ENCODE assay signal across 11 mouse cellular contexts in the genomic region with DNA sequence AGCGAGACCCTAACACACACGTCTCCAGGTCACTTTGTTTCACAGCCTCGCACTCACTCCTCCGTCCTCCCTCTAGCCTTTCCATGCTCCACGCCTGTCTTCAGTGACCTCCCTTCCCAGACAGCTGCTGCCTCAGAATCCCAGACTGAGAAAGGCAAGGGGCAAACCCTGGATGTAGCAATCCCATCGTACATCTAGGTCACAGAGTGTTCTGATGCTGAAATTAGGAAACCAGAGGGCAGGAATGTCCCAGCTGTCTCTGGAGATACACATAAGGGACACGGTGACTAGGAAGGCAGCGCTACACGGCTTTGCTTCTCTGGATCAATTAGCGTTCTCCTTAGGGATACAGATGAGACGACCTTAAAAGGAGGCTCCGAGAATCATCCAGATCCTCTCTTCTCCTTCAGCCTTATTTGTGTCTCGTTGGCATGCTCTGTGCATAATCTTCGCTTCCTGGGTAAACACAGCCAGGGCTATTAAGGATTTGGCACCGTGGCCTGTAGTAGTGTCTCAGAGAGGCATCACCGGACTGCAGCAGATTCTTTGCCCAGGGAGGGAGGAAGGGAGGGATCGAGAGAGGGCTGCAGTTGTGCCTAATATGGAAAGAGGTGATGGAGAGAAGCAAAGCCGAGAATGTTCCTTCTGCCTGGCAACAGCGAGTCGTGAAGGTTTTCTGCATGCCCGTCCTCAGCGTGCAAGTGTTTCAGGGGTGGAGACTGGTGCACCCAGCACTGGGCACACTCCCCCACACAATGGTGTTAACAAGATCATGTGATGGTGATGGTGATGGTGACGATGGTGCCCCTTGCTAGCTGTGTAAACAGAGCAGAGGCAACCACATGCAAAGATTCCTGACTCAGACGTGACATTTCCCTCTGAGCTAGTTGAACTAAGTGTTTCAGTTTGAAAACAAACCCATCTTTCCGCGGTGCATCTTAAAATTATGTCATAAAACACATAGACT. TPM values are rescaled to one million over a fixed set of nuclear protein-coding genes. Genes with fewer than 3 reads are reported as not detected.
DNase-seq lines count a peak whose midpoint lies in the region; ATAC-seq and TF ChIP-seq lines count a peak whose summit lies in the region.
"Had no signal": no experiment of that assay in that cellular context is flagged by ENCODE, and none has a peak within 500 bp of the region (broad histone marks: within the 10 kb centered on the region; RNA-seq: fewer than 3 reads in every experiment).

No protein-coding gene starts in this region.

- no peak for TF ChIP-seq POLR2A in kidney, adult 2 months (IDR thresholded peaks at IDR 0.05; ENCODE audit: low read depth, low read length)

- no peak overlapping the region for H3K9ac ChIP-seq in heart, embryonic 12.5 days
- no peak overlapping the region for H3K9ac ChIP-seq in liver, postnatal 0 days (replicated peaks)
- H3K9ac ChIP-seq in liver, embryonic 11.5 days (ENCODE audit: low read depth, low read length), result no peak overlapping the region
- H3K9ac ChIP-seq: liver, embryonic 14.5 days had no signal

- peak; percentile 72 for TF ChIP-seq EP300 in liver, postnatal 0 days (IDR thresholded peaks at IDR 0.05; ENCODE audit: low read depth)

- no peak overlapping the region; the same call in 1 of the 2 replicates for H3K27ac ChIP-seq in heart, embryonic 12.5 days (ENCODE audit: poor library complexity, severe bottlenecking)
- H3K27ac ChIP-seq in liver, postnatal 0 days (ENCODE audit: low read depth), result peak overlapping the region; percentile 26; the same call in 1 of the 2 replicates
- H3K27ac ChIP-seq in liver, embryonic 11.5 days (ENCODE audit: low read depth, low read length), result no peak overlapping the region
- no peak overlapping the region for H3K27ac ChIP-seq in kidney, adult 2 months (ENCODE audit: insufficient read depth, low read depth, low read length)
- H3K27ac ChIP-seq: liver, embryonic 14.5 days had no signal

- no peaks in the 10 kb centered on the region for H3K27me3 ChIP-seq in heart, embryonic 12.5 days (replicated peaks)
- H3K27me3 ChIP-seq in liver, postnatal 0 days (ENCODE audit: insufficient read depth, low read length), result no peaks in the 10 kb centered on the region
- no peaks in the 10 kb centered on the region for H3K27me3 ChIP-seq in liver, embryonic 11.5 days (replicated peaks; ENCODE audit: control insufficient read depth, insufficient read depth, low read length)
- H3K27me3 ChIP-seq in kidney, adult 2 months (replicated peaks; ENCODE audit: control insufficient read depth, insufficient read depth, low read length), result no peaks in the 10 kb centered on the region

- peaks cover 53% of the 10 kb centered on the region for H3K4me1 ChIP-seq in heart, embryonic 12.5 days (replicated peaks)
- H3K4me1 ChIP-seq in liver, postnatal 0 days (ENCODE audit: insufficient read depth), result peaks cover 20% of the 10 kb centered on the region
- no peaks in the 10 kb centered on the region for H3K4me1 ChIP-seq in liver, embryonic 11.5 days (replicated peaks; ENCODE audit: control insufficient read depth, insufficient read depth, low read length)
- H3K4me1 ChIP-seq in kidney, adult 2 months (ENCODE audit: control insufficient read depth, insufficient read depth, low read length), result peaks cover 37% of the 10 kb centered on the region

- no peak for TF ChIP-seq CTCF in liver, postnatal 0 days (IDR thresholded peaks at IDR 0.05; ENCODE audit: low read depth)
- TF ChIP-seq CTCF in kidney, adult 2 months (conservative IDR thresholded peaks at IDR 0.05; ENCODE audit: insufficient read depth, insufficient read length, low read depth, low read length), result no peak

- H3K9me3 ChIP-seq in heart, embryonic 12.5 days (replicated peaks), result no peaks in the 10 kb centered on the region; the same call in 1 of the 2 replicates
- no peaks in the 10 kb centered on the region for H3K9me3 ChIP-seq in liver, postnatal 0 days (ENCODE audit: low read length)
- H3K9me3 ChIP-seq in liver, embryonic 11.5 days (ENCODE audit: control insufficient read depth, low read length), result no peaks in the 10 kb centered on the region

- DNase-seq in heart, adult 11 months, result peak; percentile 95
- DNase-seq in liver, postnatal 0 days, result no peak
- DNase-seq in liver, embryonic 11.5 days (ENCODE audit: low spot score), result no peak
- peak; percentile 56 for DNase-seq in induced T-regulatory cell, adult 2 months (ENCODE audit: low read depth)
- DNase-seq in telencephalon, adult 2 months (ENCODE audit: low read depth, low spot score), result peak; percentile 21
- no peak for DNase-seq in kidney, adult 2 months
- DNase-seq: adrenal gland, postnatal 36 days; cerebellum, adult 11-12 months; thymus, postnatal 14 days had no signal

- no peak overlapping the region for H3K4me2 ChIP-seq in heart, embryonic 12.5 days
- H3K4me2 ChIP-seq in liver, postnatal 0 days (ENCODE audit: low read depth, low read length), result no peak overlapping the region; the same call in 1 of the 2 replicates
- H3K4me2 ChIP-seq in liver, embryonic 11.5 days, result no peak overlapping the region

- H3K36me3 ChIP-seq in heart, embryonic 12.5 days, result peaks cover 3% of the 10 kb centered on the region; the same call in 1 of the 2 replicates
- 0 out of 2 replicates have a peak, but pooled peaks cover 3% of the 10 kb centered on the region for H3K36me3 ChIP-seq in liver, postnatal 0 days (replicated peaks; ENCODE audit: insufficient read depth, low read length)
- no peaks in the 10 kb centered on the region for H3K36me3 ChIP-seq in liver, embryonic 11.5 days (ENCODE audit: control insufficient read depth, insufficient read depth, low read length)
- H3K36me3 ChIP-seq in kidney, adult 2 months (ENCODE audit: control insufficient read depth, insufficient read depth, low read length), result no peaks in the 10 kb centered on the region

- WGBS in heart, embryonic 12.5 days, result 75% methylated on average over 26 of the region's 26 CpGs
- 76% methylated on average over 26 of the region's 26 CpGs for WGBS in liver, postnatal 0 days (ENCODE audit: insufficient replicate concordance)
- WGBS in liver, embryonic 11.5 days, result 81% methylated on average over 26 of the region's 26 CpGs
- 59% methylated on average over 26 of the region's 26 CpGs for WGBS in kidney, adult 2 months

- no peak for ATAC-seq in heart, embryonic 12.5 days (ENCODE audit: insufficient number of reproducible peaks, low FRiP score)
- ATAC-seq in liver, postnatal 0 days, result peak; percentile 7; the same call in 1 of the 2 replicates
- no peak for ATAC-seq in liver, embryonic 11.5 days (replicated peaks; ENCODE audit: low FRiP score)

- H3K4me3 ChIP-seq in heart, embryonic 12.5 days, result no peak overlapping the region
- H3K4me3 ChIP-seq in liver, postnatal 0 days (ENCODE audit: low read depth, low read length), result no peak overlapping the region
- H3K4me3 ChIP-seq in liver, embryonic 11.5 days (ENCODE audit: low read depth, low read length), result no peak overlapping the region
- H3K4me3 ChIP-seq in kidney, adult 2 months (ENCODE audit: insufficient read depth, low read depth, low read length), result no peak overlapping the region

RNA-seq across cellular contexts. Expression of gene Zfp622, which starts 35.6 kb away (rescaled TPM):
- polyA plus RNA-seq in heart, embryonic 12.5 days (2016; fragmentation: Nextera tagmentation; extraction: Ambion mirVana), result 24.2 and 25.4 TPM in 2 replicates
- 9.8 and 13.4 TPM in 2 replicates for polyA plus RNA-seq in liver, postnatal 0 days (2015; fragmentation: Nextera tagmentation; extraction: Ambion mirVana)
- 27.9 and 30.3 TPM in 2 replicates for polyA plus RNA-seq in liver, embryonic 11.5 days (2014; fragmentation: Nextera tagmentation; extraction: Ambion mirVana)
- polyA plus RNA-seq in kidney, adult 2 months (2012; rRNA removed), result 12.4 and 14.9 TPM in 2 replicates

Comparison
In these comparisons a context has a peak if more than half of its experiments do, and no peak if none do; other contexts are left out.
1. DNase-seq: peak in heart, adult 11 months (single experiment), induced T-regulatory cell, adult 2 months (single experiment) and telencephalon, adult 2 months (single experiment); none in liver, postnatal 0 days (single experiment), liver, embryonic 11.5 days (single experiment) and kidney, adult 2 months (single experiment).